Mouse (Mus musculus) thymus, postnatal 36 days (tissue): ENCODE measurements at regions not wholly inside any gene's neighbourhood (a gene's known extent, or its start where the extent isn't known, plus 50 kb on each side); places are given as distances from the start of the nearest gene placed in this dataset.

Source experiments
- DNase-seq, 2 experiments: peaks; one replicate each; pipeline ENCODE4 v3.0.0; 2022; ENCODE audit warnings: mixed read lengths in 2 of 2

GRCm38 (mm10) chr7:139741246-139741903 lies 57.8 kb upstream of the Cfap46 start:
- DNase-seq = no peak

- DNase-seq = peak; percentile 11 to 22
Observed at GRCm38 (mm10) chr7:139746803-139747202, 63.2 kb upstream of the Cfap46 start.

- no peak for DNase-seq
Observed at GRCm38 (mm10) chr7:139747290-139748067, 63.9 kb upstream of the Cfap46 start.

- no peak for DNase-seq
Observed at GRCm38 (mm10) chr7:139755004-139755403, 71.4 kb upstream of the Cfap46 start.

GRCm38 (mm10) chr7:139762522-139762921 lies 71.5 kb upstream of the Adgra1 start:
- no peak for DNase-seq

- no peak for DNase-seq
Observed at GRCm38 (mm10) chr7:139763241-139763640, 70.7 kb upstream of the Adgra1 start.

GRCm38 (mm10) chr7:139766296-139766695 lies 67.7 kb upstream of the Adgra1 start:
- no peak for DNase-seq

GRCm38 (mm10) chr7:139769167-139769566 lies 64.8 kb upstream of the Adgra1 start:
- no peak for DNase-seq

- no peak for DNase-seq
Observed at GRCm38 (mm10) chr7:139777243-139777642, 56.7 kb upstream of the Adgra1 start.

GRCm38 (mm10) chr7:139779876-139780275 lies 54.1 kb upstream of the Adgra1 start:
- DNase-seq = no peak

- DNase-seq = no peak
Observed at GRCm38 (mm10) chr7:139781513-139781912, 52.5 kb upstream of the Adgra1 start.
